Mouse (Mus musculus) frontal cortex, postnatal 14 days (tissue): ENCODE measurements around the gene Orc1.

ENCODE experiments used
- DNase-seq, 2 experiments: peaks; one replicate each; pipeline ENCODE4 v3.0.0; 2022; ENCODE audit warnings: low spot score in 2 of 2

The Orc1 gene

GRCm38 (mm10) chr4:108578840-108579742 lies at the start of gene Orc1, which contains the start of gene Prpf38a:
Gene Orc1 (plus strand): TSS chr4:108579423.
Gene Prpf38a (minus strand): TSS chr4:108579336.
- DNase-seq: peak; percentile 95 to 98

GRCm38 (mm10) chr4:108539701-108540100 lies 39.5 kb upstream of the Orc1 start:
- no peak for DNase-seq

GRCm38 (mm10) chr4:108565026-108565425 lies 14.2 kb upstream of the Orc1 start:
- DNase-seq: no peak

DNA sequence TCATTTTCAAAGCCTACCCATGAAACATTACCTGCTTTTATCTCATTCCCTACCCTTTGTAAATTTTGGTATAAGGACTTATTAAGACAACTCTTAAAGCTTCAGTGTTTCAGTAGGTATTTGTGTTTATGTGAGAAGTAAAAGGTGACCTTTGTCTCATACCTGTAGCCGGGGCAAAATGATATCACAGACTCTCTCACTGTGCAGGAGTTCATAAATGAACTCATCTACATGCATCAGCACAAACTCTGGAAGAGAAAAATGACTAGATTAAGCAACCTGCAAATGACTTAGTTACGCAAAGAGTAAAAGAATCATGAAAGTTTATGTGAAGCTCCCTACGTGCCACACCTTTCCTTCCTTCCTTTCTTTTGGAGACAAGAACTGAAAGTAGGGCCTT lies 6.6 kb upstream of the Orc1 start:
- no peak for DNase-seq

- no peak for DNase-seq
Measured at GRCm38 (mm10) chr4:108579743-108580411, 654 bp downstream of the Orc1 start.

DNA sequence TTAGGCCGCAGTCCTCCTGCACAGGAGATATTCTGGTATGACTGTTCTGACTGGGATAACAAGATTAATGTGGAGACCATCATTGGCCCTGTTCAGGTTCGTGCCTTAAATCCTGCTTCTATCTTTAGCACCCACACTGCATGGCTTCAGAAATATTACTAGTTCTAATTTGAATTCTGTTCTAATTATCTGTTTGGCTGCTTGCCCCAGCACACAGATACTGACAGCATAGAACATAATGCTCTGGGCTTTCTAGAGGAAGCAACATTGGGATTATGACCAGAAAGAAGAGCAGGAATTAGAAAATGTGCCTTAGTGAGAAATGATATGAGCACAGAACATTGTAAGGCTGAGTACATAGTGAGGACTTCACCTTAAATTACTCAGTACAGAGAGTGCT lies 14.2 kb downstream of the Orc1 start:
- no peak for DNase-seq

- DNase-seq: no peak
Measured at GRCm38 (mm10) chr4:108595785-108596184, 16.6 kb downstream of the Orc1 start.

DNA sequence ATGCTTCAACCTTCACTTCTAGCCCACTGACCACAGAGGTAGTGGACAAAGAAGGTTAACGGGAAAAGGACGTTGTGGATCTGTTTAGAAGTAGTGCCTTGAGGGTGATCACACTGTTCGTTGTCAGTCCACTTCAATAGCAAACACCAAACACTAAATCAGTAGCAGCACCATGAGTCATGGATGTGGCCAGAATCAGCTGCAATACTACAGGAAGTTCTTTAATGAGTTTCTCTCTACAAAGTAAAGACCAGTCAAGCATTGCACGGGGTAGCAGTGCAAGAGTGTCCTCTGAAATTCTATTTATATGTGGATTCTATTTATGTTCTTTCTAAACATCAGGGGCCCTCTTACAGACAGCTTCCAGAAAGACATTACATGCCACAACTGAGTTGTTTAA lies 19.1 kb downstream of the Orc1 start:
- no peak for DNase-seq

DNA sequence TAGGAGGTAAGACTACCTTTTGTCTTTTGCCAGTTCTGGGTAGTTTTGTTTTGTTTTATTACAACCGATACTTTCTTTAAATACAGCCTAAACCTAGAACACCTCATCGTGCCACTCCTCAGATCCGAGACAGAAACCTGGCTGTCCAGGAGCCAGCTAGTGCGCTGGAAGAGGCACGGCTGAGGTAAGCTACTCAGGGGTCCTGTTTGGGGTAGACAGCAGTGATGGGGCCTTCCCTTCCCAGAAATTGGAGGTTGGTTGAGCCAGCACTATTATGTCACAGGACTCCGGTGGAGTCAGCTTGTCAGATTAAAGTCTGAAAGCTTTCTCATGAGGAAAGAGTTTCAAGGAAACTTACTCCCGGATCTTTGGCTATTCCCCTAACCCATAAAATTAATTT lies 22.6 kb downstream of the Orc1 start:
- DNase-seq: no peak

GRCm38 (mm10) chr4:108608651-108609050 lies 29.4 kb downstream of the Orc1 start:
- DNase-seq: no peak

GRCm38 (mm10) chr4:108610935-108611334 lies 31.7 kb downstream of the Orc1 start:
- no peak for DNase-seq

DNA sequence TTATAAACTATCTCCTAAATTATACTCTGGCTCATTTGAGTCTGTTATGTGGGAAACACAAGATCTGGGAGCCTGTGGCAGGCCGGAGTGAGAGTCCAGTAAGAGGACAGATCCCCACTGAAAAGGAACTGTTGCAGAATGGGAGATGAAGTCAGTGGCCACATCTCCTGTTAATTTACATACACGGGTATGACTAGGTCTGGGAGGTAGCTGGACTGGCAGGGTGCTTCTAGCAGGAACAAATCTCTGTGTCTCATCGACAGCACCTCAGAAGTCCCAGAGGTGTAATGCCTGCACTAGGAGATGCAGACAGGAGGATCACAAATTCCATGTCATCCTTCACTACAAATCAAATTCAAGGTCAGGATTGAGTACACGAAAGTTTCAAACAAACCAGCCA lies 39.4 kb downstream of the Orc1 start:
- no peak for DNase-seq

DNA sequence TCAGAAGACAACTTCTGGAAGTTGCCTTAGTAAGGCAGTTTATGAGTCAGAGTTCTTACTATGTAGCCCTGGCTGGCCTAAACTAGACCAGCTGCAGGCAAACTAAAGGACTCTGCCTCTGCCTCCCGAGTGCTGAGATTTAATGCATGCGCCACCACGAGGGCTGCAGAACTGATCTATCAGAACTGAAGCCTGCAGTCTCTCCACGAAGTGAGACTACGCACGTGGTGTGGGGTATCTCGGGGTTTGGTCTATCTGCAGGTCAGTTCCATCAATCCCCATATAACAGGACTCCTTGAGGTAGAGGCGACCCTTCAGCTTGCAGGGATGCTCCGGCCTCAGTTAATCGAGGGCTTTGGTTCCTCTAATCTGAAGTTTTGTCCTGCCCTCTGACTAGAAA lies 39.9 kb downstream of the Orc1 start:
- no peak for DNase-seq

DNA sequence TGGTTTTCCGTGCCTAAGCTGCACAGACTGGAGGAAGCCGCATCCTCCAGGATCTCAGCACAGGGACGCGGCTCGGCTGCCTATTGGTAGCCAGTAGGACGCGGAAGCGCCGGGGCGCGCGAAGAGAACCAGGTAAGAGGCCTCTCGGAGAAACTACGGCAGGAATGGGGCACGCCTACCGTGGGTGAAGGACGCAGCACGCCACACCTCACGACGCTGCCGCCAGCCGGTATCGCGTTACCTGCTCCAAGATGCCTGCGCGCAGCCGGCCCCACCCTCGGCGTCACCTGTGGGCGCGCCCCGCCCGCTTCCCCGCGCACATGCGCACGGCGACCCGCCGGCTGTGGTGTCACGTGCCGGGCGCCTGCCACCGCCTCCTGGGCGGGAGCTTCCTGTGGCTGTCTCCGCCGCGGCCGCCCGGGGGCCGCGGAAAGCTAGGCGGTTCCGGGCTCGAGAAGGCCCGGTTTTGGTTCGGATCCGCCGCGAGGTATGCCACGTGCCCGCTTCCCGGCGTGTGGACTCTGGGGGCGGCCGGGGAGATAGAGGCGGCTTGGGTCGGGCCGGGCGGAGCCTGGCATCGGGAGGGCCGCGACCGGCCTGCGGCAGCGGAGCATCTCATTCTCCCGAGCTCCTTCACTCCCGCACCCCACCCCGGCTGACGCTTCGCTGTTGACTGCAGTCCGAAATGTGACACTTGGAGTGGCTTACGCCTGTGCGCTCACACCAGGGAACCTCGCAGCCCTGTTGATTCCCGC lies 40.5 kb downstream of the Orc1 start, which contains the start of gene Cc2d1b:
Cc2d1b (plus strand) TSS at position 354 of the 755 bp plus-strand sequence.
- peak; percentile 84 to 87 for DNase-seq

- no peak for DNase-seq
Measured at GRCm38 (mm10) chr4:108620536-108620935, 41.3 kb downstream of the Orc1 start.

DNA sequence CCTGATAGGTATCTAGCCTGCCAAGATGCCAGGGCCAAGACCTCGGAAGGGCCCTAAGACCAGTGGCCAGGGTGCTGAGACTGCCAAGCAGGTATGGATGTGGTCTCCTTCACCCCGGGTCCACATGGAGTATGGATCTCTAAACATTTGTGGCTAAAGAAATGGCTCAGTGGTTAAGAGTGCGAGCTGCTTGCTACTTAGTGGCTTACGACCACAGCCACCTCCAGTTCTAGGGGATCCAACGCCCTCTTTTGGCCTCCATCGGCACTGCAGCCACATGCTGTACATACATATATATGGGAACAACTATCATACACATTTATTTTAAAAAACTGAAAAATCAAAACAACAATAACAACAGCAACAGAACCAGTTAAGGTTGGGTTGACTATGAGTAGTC lies 42.3 kb downstream of the Orc1 start:
- DNase-seq: no peak

DNA sequence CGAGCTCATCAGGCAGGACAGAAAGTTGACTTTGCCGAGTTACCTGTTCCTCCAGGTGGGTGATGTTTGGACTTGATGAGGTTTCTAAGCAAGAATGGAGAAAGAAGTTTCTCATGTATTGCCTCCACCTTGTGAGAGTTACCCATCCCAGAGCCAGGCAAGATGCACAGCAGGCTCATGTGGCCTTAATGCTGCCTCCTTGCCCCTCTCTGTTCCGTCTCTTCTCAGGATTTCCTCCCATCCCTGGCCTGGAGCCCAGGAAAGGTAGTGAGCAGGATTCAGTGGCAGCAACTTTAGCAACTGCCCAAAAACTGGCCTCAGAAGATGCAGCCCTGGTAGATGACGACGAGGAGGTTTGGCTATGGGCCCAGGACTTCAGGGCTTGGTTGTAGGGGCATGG lies 47.8 kb downstream of the Orc1 start:
- no peak for DNase-seq

DNA sequence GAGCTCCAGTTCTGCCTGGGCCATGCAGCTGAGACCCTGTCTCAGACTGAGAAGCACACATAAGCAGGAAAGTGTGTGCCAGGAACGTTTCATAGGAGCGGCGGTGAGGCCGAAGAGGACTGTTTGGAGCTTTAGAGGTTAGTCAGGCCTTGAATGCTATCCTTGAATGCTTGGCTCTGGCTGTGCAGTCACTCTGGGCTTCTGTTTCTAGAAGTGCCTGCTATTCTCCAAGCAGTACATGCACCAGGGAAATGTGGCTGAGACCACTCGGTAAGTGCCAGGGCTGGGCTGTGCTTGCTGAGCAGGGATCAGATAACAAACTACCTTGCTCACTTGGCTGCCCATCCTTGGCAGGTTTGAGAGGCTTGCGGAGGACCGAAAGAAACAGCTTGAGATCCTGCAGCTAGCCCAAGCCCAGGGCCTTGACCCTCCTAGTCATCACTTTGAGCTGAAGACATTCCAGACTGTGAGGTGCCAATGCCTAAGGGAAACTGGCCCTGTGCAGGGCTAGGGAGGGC lies 50.2 kb downstream of the Orc1 start:
- no peak for DNase-seq

- no peak for DNase-seq
Measured at GRCm38 (mm10) chr4:108630096-108630495, 50.9 kb downstream of the Orc1 start.

- DNase-seq: no peak
Measured at GRCm38 (mm10) chr4:108631616-108632015, 52.4 kb downstream of the Orc1 start.

DNA sequence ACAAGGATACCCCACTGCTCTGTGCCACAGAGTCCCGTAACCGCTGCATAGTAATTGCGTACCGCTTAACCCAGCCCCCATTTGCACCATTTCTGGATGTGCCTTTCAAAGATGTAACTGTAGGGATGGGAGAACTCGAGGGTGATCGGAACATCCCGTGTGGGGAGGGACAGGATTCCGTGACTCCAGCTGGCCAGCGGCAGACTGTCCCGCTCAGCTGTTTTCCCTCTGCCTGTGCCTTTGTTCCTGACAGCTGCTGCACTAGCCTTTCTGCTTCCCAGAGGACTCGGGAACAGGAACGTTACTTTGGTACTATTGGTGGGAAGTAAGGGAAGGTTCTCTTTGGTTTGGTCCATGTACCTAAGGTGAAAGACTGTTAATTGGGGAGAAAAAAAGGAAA lies 54.5 kb downstream of the Orc1 start:
- DNase-seq: no peak

GRCm38 (mm10) chr4:108634696-108635095 lies 55.5 kb downstream of the Orc1 start:
- no peak for DNase-seq
